Mouse (Mus musculus) cerebellum, adult (tissue): ENCODE data around the gene Gm28305.

Source experiments
- ATAC-seq: cut with Nextera tagmentation; 2 replicates; pipeline ENCODE4 v1.9.2; 2017; ENCODE audit warnings: mild to moderate bottlenecking, moderate library complexity, mixed read lengths; ENCODE audit not compliant: insufficient number of reproducible peaks, low FRiP score, low TSS enrichment

The Gm28305 gene

GRCm38 (mm10) chr9:104040362-104040761 lies at the start of gene Gm28305:
Gene Gm28305 (plus strand): TSS chr9:104040662.
- no peak for ATAC-seq

GRCm38 (mm10) chr9:103996496-103996895 lies 44.0 kb upstream of the Gm28305 start:
- ATAC-seq, result no peak

- no peak for ATAC-seq
Measured at GRCm38 (mm10) chr9:104000601-104001000, 39.9 kb upstream of the Gm28305 start.

- ATAC-seq, result peak; percentile 94
Measured at GRCm38 (mm10) chr9:104001921-104002859, 38.3 kb upstream of the Gm28305 start, which contains the start of gene Nphp3. Gene Nphp3 (plus strand): TSS chr9:104002544.

- ATAC-seq, result peak; percentile 65
Measured at GRCm38 (mm10) chr9:104002913-104003330, 37.5 kb upstream of the Gm28305 start.

GRCm38 (mm10) chr9:104014526-104014925 lies 25.9 kb upstream of the Gm28305 start:
- no peak for ATAC-seq

- no peak for ATAC-seq
Measured at GRCm38 (mm10) chr9:104021026-104021425, 19.4 kb upstream of the Gm28305 start.

- ATAC-seq, result no peak
Measured at GRCm38 (mm10) chr9:104027186-104027585, 13.3 kb upstream of the Gm28305 start.

- ATAC-seq, result no peak
Measured at GRCm38 (mm10) chr9:104029861-104030260, 10.6 kb upstream of the Gm28305 start.

- no peak for ATAC-seq
Measured at GRCm38 (mm10) chr9:104034231-104034630, 6.2 kb upstream of the Gm28305 start.

- ATAC-seq, result no peak
Measured at GRCm38 (mm10) chr9:104034718-104035117, 5.7 kb upstream of the Gm28305 start.

- no peak for ATAC-seq
Measured at GRCm38 (mm10) chr9:104035261-104036015, 5.0 kb upstream of the Gm28305 start.

- no peak for ATAC-seq
Measured at GRCm38 (mm10) chr9:104038266-104038665, 2.2 kb upstream of the Gm28305 start.

- ATAC-seq, result no peak
Measured at GRCm38 (mm10) chr9:104039031-104039695, 1.3 kb upstream of the Gm28305 start.

- no peak for ATAC-seq
Measured at GRCm38 (mm10) chr9:104039742-104040141, 720 bp upstream of the Gm28305 start.

GRCm38 (mm10) chr9:104043676-104044075 lies 3.2 kb downstream of the Gm28305 start:
- no peak for ATAC-seq

- ATAC-seq, result no peak
Measured at GRCm38 (mm10) chr9:104051028-104051427, 10.6 kb downstream of the Gm28305 start.

- peak; percentile 57; the same call in 1 of the 2 replicates for ATAC-seq
Measured at GRCm38 (mm10) chr9:104062430-104063243, 22.2 kb downstream of the Gm28305 start, which contains the start of gene Uba5. Gene Uba5 (minus strand): TSS chr9:104063134.

GRCm38 (mm10) chr9:104063244-104063961 lies 22.9 kb downstream of the Gm28305 start, which contains the start of gene Acad11:
Gene Acad11 (plus strand): TSS chr9:104063377.
- ATAC-seq, result peak; percentile 80
